Mouse (Mus musculus) liver, postnatal 0 days (tissue): ENCODE measurements around the gene Gm20388.

ENCODE experiments used
- CTCF ChIP-seq: sonication (generic); IDR thresholded peaks from 2 replicates; pipeline ENCODE4 v1.5.1; 2016; ENCODE audit warnings: antibody characterized with exemption, low read depth
- EP300 ChIP-seq: IDR thresholded peaks from 2 replicates; pipeline ENCODE4 v1.6.1; 2016; ENCODE audit warnings: antibody characterized with exemption, low read depth, mild to moderate bottlenecking

GRCm38 (mm10) chr8:122764790-122765474, 2854.3 kb downstream of the Gm20388 start:
- no peak for TF ChIP-seq CTCF
- no peak for TF ChIP-seq EP300
